Mouse (Mus musculus) limb, embryonic 10.5 days (tissue): Measurements from ENCODE around the gene Rtn4rl2. TPM values are rescaled to one million over a fixed set of nuclear protein-coding genes. Genes with fewer than 3 reads are reported as not detected.

Experiments used
- DNase-seq: peaks from one replicate; pipeline ENCODE4 v3.0.0-alpha.2; 2017; ENCODE audit warnings: low spot score
- H3K27ac ChIP-seq: fragments of 300-500 bp; sonication (generic); 2 replicates; pipeline ENCODE4 v1.5.1; 2016; ENCODE audit warnings: mild to moderate bottlenecking
- H3K27me3 ChIP-seq: fragments of 300-500 bp; sonication (generic); 2 replicates; pipeline ENCODE4 v1.6.1; 2016; ENCODE audit warnings: low read depth, mild to moderate bottlenecking; ENCODE audit not compliant: poor library complexity, severe bottlenecking
- H3K36me3 ChIP-seq: fragments of 300-500 bp; sonication (generic); 2 replicates; pipeline ENCODE4 v1.6.1; 2016; ENCODE audit warnings: mild to moderate bottlenecking, moderate library complexity
- H3K4me1 ChIP-seq: fragments of 300-500 bp; sonication (generic); 2 replicates; pipeline ENCODE4 v1.6.1; 2016
- H3K4me3 ChIP-seq: fragments of 300-500 bp; sonication (generic); 2 replicates; pipeline ENCODE4 v1.5.1; 2016; ENCODE audit warnings: mild to moderate bottlenecking, moderate library complexity
- H3K9me3 ChIP-seq: fragments of 300-500 bp; sonication (generic); replicated peaks from 2 replicates; pipeline ENCODE4 v1.6.1; 2016; ENCODE audit warnings: mild to moderate bottlenecking
- WGBS: fragments of 180-500 bp; shearing (Covaris S2); methylation state at CpG from one replicate; pipeline ENCODE4 v1.1.7; 2016; 5-methylcytosine and 5-hydroxymethylcytosine counted together
- polyA plus RNA-seq: library from polyadenylated mRNA; unstranded; fragments of >200 nt; fragmentation: Nextera tagmentation; extraction: Ambion mirVana; gene quantifications from 2 replicates; pipeline ENCODE4 v1.2.1, GENCODE M21; 2016

Rtn4rl2 gene
- polyA plus RNA-seq, 1 experiment from 2014 or later: 1.0 TPM

- H3K27ac ChIP-seq: peak overlapping the region; percentile 42; the same call in 1 of the 2 replicates
- H3K27me3 ChIP-seq: peaks cover 97% of the 10 kb centered on the region
- peaks cover 46% of the 10 kb centered on the region for H3K4me1 ChIP-seq
- no peaks in the 10 kb centered on the region for H3K9me3 ChIP-seq
- 5% methylated on average over 6 of the region's 6 CpGs for WGBS
- H3K4me3 ChIP-seq: peak overlapping the region; percentile 39
- H3K36me3 ChIP-seq: no peaks in the 10 kb centered on the region
- DNase-seq: peak; percentile 33
These were observed 3.4 kb downstream of the Rtn4rl2 start for GRCm38 (mm10) chr2:84883084-84883483.

GRCm38 (mm10) chr2:84882606-84883005 lies 3.9 kb downstream of the Rtn4rl2 start:
- no peaks in the 10 kb centered on the region for H3K9me3 ChIP-seq
- H3K27ac ChIP-seq: no peak overlapping the region
- H3K4me3 ChIP-seq: peak overlapping the region; percentile 39
- 7% methylated on average over 23 of the region's 23 CpGs for WGBS
- H3K27me3 ChIP-seq: peaks cover 95% of the 10 kb centered on the region
- DNase-seq: no peak
- no peaks in the 10 kb centered on the region for H3K36me3 ChIP-seq
- H3K4me1 ChIP-seq: peaks cover 41% of the 10 kb centered on the region

- Histone ChIP-seq H3K27ac (no peak overlapping the region), H3K9me3 (no peaks in the 10 kb centered on the region), H3K27me3 (peaks cover 94% of the 10 kb centered on the region), H3K4me1 (peaks cover 21% of the 10 kb centered on the region), H3K36me3 (no peaks in the 10 kb centered on the region), H3K4me3 (no peak overlapping the region)
- no peak for DNase-seq
- WGBS: 68% methylated on average over 8 of the region's 8 CpGs
These were observed 5.9 kb downstream of the Rtn4rl2 start for GRCm38 (mm10) chr2:84880590-84880989.

- 44% methylated on average over 6 of the region's 6 CpGs for WGBS
- Histone ChIP-seq H3K36me3 (no peaks in the 10 kb centered on the region), H3K4me1 (peaks cover 11% of the 10 kb centered on the region), H3K27ac (no peak overlapping the region), H3K9me3 (no peaks in the 10 kb centered on the region), H3K27me3 (peaks cover 94% of the 10 kb centered on the region), H3K4me3 (no peak overlapping the region)
- no peak for DNase-seq
These were observed 10.7 kb downstream of the Rtn4rl2 start for GRCm38 (mm10) chr2:84875842-84876241.

GRCm38 (mm10) chr2:84872105-84872716 lies 14.3 kb downstream of the Rtn4rl2 start:
- Histone ChIP-seq H3K4me3 (peak overlapping the region; percentile 54), H3K9me3 (no peaks in the 10 kb centered on the region), H3K27ac (peak overlapping the region; percentile 66), H3K36me3 (no peaks in the 10 kb centered on the region), H3K27me3 (peaks cover 100% of the 10 kb centered on the region), H3K4me1 (peaks cover 11% of the 10 kb centered on the region)
- DNase-seq: peak; percentile 68
- WGBS: 1% methylated on average over 78 of the region's 78 CpGs

- Histone ChIP-seq H3K4me1 (peaks cover 20% of the 10 kb centered on the region), H3K36me3 (no peaks in the 10 kb centered on the region), H3K9me3 (no peaks in the 10 kb centered on the region), H3K27me3 (peaks cover 100% of the 10 kb centered on the region), H3K27ac (no peak overlapping the region), H3K4me3 (no peak overlapping the region)
- WGBS: 66% methylated on average over 4 of the region's 4 CpGs
- DNase-seq: no peak
These were observed 15.8 kb downstream of the Rtn4rl2 start for GRCm38 (mm10) chr2:84870623-84871160.

GRCm38 (mm10) chr2:84868977-84869376 lies 17.5 kb downstream of the Rtn4rl2 start:
- WGBS: 62% methylated on average over 2 of the region's 2 CpGs

GRCm38 (mm10) chr2:84868521-84868943 lies 18.0 kb downstream of the Rtn4rl2 start:
- H3K4me3 ChIP-seq: no peak overlapping the region
- 7% methylated on average over 5 of the region's 5 CpGs for WGBS
- H3K36me3 ChIP-seq: peaks cover 6% of the 10 kb centered on the region
- no peaks in the 10 kb centered on the region for H3K9me3 ChIP-seq
- peaks cover 90% of the 10 kb centered on the region for H3K27me3 ChIP-seq
- peak; percentile 80 for DNase-seq
- H3K4me1 ChIP-seq: peaks cover 23% of the 10 kb centered on the region
- H3K27ac ChIP-seq: no peak overlapping the region

More at GRCm38 (mm10) chr2:84868977-84869376, 17.5 kb downstream of the Rtn4rl2 start:
- H3K4me1 ChIP-seq: peaks cover 23% of the 10 kb centered on the region
- no peaks in the 10 kb centered on the region for H3K9me3 ChIP-seq
- peaks cover 3% of the 10 kb centered on the region for H3K36me3 ChIP-seq
- no peak overlapping the region for H3K4me3 ChIP-seq
- no peak overlapping the region for H3K27ac ChIP-seq
- peaks cover 94% of the 10 kb centered on the region for H3K27me3 ChIP-seq
- DNase-seq: no peak

- Histone ChIP-seq H3K27ac (0 out of 2 replicates have a peak overlapping the region, but pooled peaks have one; percentile 6), H3K36me3 (peaks cover 31% of the 10 kb centered on the region), H3K27me3 (peaks cover 63% of the 10 kb centered on the region), H3K4me3 (peak overlapping the region; percentile 42), H3K9me3 (no peaks in the 10 kb centered on the region), H3K4me1 (peaks cover 12% of the 10 kb centered on the region)
- peak; percentile 81 for DNase-seq
- 1% methylated on average over 47 of the region's 47 CpGs for WGBS
These were observed 20.6 kb downstream of the Rtn4rl2 start for GRCm38 (mm10) chr2:84865616-84866571.

GRCm38 (mm10) chr2:84862231-84862630 lies 24.3 kb downstream of the Rtn4rl2 start:
- H3K9me3 ChIP-seq: no peaks in the 10 kb centered on the region
- peaks cover 26% of the 10 kb centered on the region for H3K27me3 ChIP-seq
- DNase-seq: no peak
- H3K4me3 ChIP-seq: no peak overlapping the region
- WGBS: 87% methylated on average over 3 of the region's 3 CpGs
- no peak overlapping the region for H3K27ac ChIP-seq
- H3K4me1 ChIP-seq: peaks cover 12% of the 10 kb centered on the region
- H3K36me3 ChIP-seq: peaks cover 67% of the 10 kb centered on the region

- no peak overlapping the region for H3K27ac ChIP-seq
- no peak overlapping the region for H3K4me3 ChIP-seq
- H3K9me3 ChIP-seq: no peaks in the 10 kb centered on the region
- no peak for DNase-seq
- H3K4me1 ChIP-seq: peaks cover 10% of the 10 kb centered on the region
- 84% methylated on average over 3 of the region's 3 CpGs for WGBS
- H3K27me3 ChIP-seq: peaks cover 18% of the 10 kb centered on the region
- peaks cover 75% of the 10 kb centered on the region for H3K36me3 ChIP-seq
These were observed 25.1 kb downstream of the Rtn4rl2 start for GRCm38 (mm10) chr2:84861430-84861829.

GRCm38 (mm10) chr2:84859991-84860780 lies 26.3 kb downstream of the Rtn4rl2 start:
- no peak for DNase-seq
- Histone ChIP-seq H3K4me1 (no peaks in the 10 kb centered on the region), H3K36me3 (peaks cover 87% of the 10 kb centered on the region), H3K4me3 (no peak overlapping the region), H3K27me3 (peaks cover 6% of the 10 kb centered on the region), H3K9me3 (no peaks in the 10 kb centered on the region), H3K27ac (no peak overlapping the region)
- WGBS: 92% methylated on average over 7 of the region's 7 CpGs
